Mouse (Mus musculus) bone marrow, adult 2 months (tissue): ENCODE data around the gene Gm28044.

Experiments used
- CTCF ChIP-seq: fragments of 200-500 bp; IDR thresholded peaks from 2 replicates; pipeline ENCODE4 v1.5.1; 2011; ENCODE audit warnings: low read length, control low read depth; ENCODE audit not compliant: control insufficient read depth, insufficient read depth
- POLR2A ChIP-seq: fragments of 200-500 bp; IDR thresholded peaks from 2 replicates; pipeline ENCODE4 v1.6.1; 2011; ENCODE audit warnings: low read depth, mild to moderate bottlenecking, control low read depth, low read length, borderline replicate concordance; ENCODE audit not compliant: control insufficient read depth

DNA sequence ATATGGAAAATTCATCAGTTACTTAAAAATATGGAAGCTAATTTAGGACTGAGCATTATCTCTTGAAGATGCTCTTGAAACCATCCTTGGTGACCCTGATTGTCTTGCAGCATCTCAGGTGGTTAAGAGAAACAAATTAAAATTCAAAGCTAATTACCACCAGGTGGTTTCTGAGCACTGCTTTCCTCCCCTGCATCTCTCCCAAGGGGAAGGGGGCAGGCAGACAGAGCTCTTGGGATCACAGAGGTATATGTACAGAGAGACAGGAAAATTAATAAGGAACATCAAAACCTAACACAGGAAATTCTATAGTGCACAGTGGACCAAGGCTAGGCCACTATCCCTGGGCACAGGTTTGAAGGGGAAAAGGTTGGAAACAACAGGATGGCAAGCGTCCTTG is 27.5 kb downstream of the Gm28044 start:
- no peak for TF ChIP-seq POLR2A
- TF ChIP-seq CTCF: no peak
